Mouse (Mus musculus) G1E (cell line): ENCODE measurements around the gene St6galnac3.

Experiments
- CTCF ChIP-seq: IDR thresholded peaks from 2 replicates; pipeline ENCODE4 v1.5.1; 2012; ENCODE audit warnings: low read depth, low read length, inconsistent platforms, mixed read lengths
- GATA1 ChIP-seq: IDR thresholded peaks from 2 replicates; pipeline ENCODE4 v1.6.1; 2012; ENCODE audit warnings: borderline replicate concordance, low read length, inconsistent platforms, mixed read lengths
- TAL1 ChIP-seq: conservative IDR thresholded peaks from 2 replicates; pipeline ENCODE4 v1.6.1; 2012; ENCODE audit warnings: low read depth, low read length, inconsistent platforms, mixed read lengths

DNA sequence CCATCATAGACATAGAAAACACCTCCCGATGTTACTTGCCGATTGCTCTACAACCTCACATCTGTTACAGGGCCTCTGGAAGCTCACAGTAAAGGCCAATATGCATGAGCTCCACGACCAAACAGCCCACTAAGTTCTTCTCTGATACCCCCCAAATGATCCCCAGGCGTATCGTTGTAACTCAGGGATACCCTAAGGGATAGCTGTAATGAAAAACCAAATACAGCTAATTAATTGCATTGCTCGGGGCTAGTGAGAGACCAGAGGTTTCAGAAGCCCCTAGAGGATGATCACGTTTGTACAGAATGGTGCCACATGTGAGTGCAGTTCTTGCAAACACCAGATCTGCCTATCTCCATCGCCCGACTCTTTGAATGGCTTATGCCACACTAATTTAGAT lies 315.7 kb downstream of the St6galnac3 start:
- TF ChIP-seq CTCF (no peak), GATA1 (no peak), TAL1 (no peak)
